Mouse (Mus musculus): Measurements from ENCODE around the gene Cenpx. TPM values are rescaled to one million over a fixed set of nuclear protein-coding genes. Genes with fewer than 3 reads are reported as not detected.
"Not testable (repeated sequence)": the region's sequence is repeated elsewhere in the genome, so short reads cannot be mapped to it uniquely, and the experiment has no call there.

Cenpx gene
- total RNA-seq (2014; rRNA removed) = 70.8 and 76.0 TPM in 2 replicates
- polyA plus RNA-seq (2015; fragmentation: Nextera tagmentation; extraction: Ambion mirVana) = 94.5 and 94.6 TPM in 2 replicates

DNA sequence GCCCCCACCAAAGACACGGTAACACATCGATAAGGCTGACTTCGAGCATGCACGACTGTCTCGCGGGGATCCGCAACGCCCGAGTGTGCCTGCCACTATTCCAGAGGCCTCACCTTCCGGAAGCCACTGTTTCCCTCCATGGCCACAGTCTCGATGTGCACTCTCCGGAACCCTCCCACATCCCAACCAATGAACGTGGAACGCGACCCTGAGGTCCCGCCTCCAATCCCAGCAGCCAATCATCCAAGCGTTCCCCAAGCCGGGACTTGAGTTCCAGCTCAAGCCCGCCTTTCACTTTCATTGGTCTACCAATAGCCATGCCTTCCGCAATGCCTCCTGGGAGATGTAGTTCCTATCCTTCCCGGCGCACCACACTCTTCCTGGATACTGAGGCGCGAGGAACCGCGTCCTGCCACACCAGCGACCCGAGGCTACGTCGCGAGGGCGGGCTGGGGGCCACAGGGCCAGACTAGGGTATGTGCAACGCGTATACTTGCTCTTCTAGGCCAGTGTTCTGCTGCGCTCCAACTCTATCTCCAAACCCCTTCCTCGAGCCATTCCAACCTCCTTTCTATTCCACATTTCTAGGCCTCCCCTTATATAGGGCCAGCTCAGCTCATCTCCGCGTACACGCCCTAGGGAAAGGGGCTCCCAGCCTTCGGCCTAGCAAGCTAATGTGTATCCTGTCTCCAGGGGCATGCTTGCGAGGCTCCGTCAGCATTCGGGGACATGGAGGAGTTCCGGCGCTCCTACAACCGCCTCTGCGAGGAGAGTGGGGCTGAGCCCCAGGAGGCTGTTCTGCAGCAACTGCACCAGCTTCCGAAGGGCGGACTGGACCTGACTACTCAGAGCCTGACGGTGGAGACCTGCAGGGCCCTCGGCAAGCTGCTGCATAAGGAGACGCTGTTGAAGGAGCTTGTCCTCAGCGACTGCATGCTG, at the start of gene Cenpx, which contains the start of gene Lrrc45:
Cenpx (minus strand) TSS at position 159 of the 939 bp plus-strand sequence.
Lrrc45 (plus strand) TSS at position 346 of the 939 bp plus-strand sequence.
- no peak for TF ChIP-seq CTCF (IDR thresholded peaks at IDR 0.05)
- peaks cover 43% of the 10 kb centered on the region for H3K36me3 ChIP-seq (ENCODE audit: insufficient read depth, low read length)
- peak; percentile 99 for DNase-seq (ENCODE audit: low spot score)

DNA sequence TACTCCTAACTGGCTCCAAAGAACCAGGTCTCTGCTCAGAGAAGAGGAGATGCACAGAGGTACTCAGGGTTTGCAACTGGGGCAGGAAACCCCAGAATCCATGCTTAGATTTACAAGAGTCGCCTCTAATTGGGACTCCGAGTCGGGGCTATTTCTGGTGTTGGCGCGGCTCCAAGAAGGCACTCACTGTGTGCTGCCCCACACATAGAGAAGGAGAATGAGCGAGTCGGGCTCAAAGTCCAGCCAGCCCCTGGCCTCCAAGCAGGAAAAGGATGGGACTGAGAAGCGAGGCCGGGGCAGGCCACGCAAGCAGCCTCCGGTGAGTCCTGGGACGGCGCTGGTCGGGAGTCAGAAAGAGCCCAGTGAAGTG, 49.1 kb upstream of the Cenpx start, which contains the start of gene Hmga1b:
Hmga1b (plus strand) TSS at position 123 of the 370 bp plus-strand sequence.
- DNase-seq (ENCODE audit: low spot score); H3K27me3 ChIP-seq (ENCODE audit: insufficient read depth, low read length); H3K9me3 ChIP-seq (ENCODE audit: low read length); H3K27ac ChIP-seq (ENCODE audit: low read depth, low read length); H3K9ac ChIP-seq (replicated peaks; ENCODE audit: low read length, poor library complexity, severe bottlenecking); H3K4me3 ChIP-seq (ENCODE audit: low read depth, low read length); ATAC-seq (ENCODE audit: low FRiP score); H3K4me2 ChIP-seq (ENCODE audit: low read depth, low read length, poor library complexity, severe bottlenecking); H3K36me3 ChIP-seq (ENCODE audit: insufficient read depth, low read length); H3K4me1 ChIP-seq (ENCODE audit: insufficient read depth, low read length): not testable (repeated sequence)
- 25% methylated on average over 14 of the region's 14 CpGs for WGBS

More for the DNA sequence above, at the start of gene Cenpx, which contains the start of gene Lrrc45:
- Histone ChIP-seq H3K4me3 (ENCODE audit: low read depth, low read length) (peak within 1 kb of the TSS; percentile 62), H3K9ac (replicated peaks; ENCODE audit: low read length, poor library complexity, severe bottlenecking) (peak within 1 kb of the TSS; percentile 72), H3K27me3 (ENCODE audit: insufficient read depth, low read length) (no peaks in the 10 kb centered on the region), H3K27ac (ENCODE audit: low read depth, low read length) (peak within 1 kb of the TSS; percentile 68), H3K9me3 (ENCODE audit: low read length) (no peaks in the 10 kb centered on the region), H3K4me1 (ENCODE audit: insufficient read depth, low read length) (peaks cover 16% of the 10 kb centered on the region; the same call in 1 of the 2 replicates), H3K4me2 (ENCODE audit: low read depth, low read length, poor library complexity, severe bottlenecking) (peak within 1 kb of the TSS; percentile 97)
- ATAC-seq (ENCODE audit: low FRiP score) = peak; percentile 95
- WGBS = 2% methylated on average over 53 of the region's 53 CpGs

DNA sequence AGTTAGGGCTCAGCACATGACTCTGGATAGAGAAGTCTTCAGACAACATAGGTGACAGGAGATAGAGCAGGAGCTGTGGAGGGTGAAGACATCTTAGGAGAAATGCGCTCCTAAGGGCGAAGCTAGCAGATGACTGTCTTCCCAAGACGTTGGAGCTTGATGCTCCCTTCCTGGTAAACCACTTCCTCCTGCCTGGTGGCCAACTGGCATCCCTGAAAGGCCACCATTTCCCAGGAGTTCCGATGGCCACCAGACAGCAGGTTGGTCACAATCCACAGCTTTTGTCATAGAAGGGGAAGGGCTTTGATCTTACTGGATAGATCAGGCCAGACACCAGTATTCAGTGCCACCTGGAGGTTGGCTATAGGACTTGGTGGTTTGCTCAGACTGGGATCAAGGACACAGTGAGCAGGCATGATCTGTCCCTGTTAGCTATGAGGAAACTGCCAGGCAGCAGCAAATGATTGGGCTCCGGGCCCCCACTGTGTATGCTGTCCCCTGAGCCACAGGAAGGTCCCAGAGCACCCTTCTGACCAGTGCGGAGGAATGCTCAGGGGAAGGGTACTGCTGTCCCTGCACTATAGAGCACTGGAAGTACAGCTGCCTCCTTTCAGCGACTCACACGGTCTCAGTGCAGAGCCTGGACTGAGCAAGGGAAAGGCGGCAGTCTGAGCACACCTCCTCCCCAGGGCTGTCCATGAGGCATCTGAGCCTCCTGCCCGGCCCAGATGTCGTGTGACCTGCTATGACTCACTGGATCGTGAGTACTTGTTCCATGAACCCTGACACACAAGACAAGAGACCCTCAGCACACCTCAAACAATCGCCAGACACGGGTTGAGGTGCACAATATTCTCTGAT, 48.5 kb upstream of the Cenpx start:
- Histone ChIP-seq H3K9me3 (ENCODE audit: low read length) (no peaks in the 10 kb centered on the region), H3K27ac (ENCODE audit: low read depth, low read length) (no peak overlapping the region), H3K4me3 (ENCODE audit: low read depth, low read length) (no peak overlapping the region), H3K36me3 (ENCODE audit: insufficient read depth, low read length) (no peaks in the 10 kb centered on the region), H3K9ac (replicated peaks; ENCODE audit: low read length, poor library complexity, severe bottlenecking) (no peak overlapping the region), H3K4me1 (ENCODE audit: insufficient read depth, low read length) (no peaks in the 10 kb centered on the region), H3K4me2 (ENCODE audit: low read depth, low read length, poor library complexity, severe bottlenecking) (no peak overlapping the region), H3K27me3 (ENCODE audit: insufficient read depth, low read length) (no peaks in the 10 kb centered on the region)
- no peak for TF ChIP-seq CTCF (IDR thresholded peaks at IDR 0.05)
- ATAC-seq (ENCODE audit: low FRiP score) (no peak), DNase-seq (ENCODE audit: low spot score) (no peak)
- WGBS = 75% methylated on average over 14 of the region's 14 CpGs

DNA sequence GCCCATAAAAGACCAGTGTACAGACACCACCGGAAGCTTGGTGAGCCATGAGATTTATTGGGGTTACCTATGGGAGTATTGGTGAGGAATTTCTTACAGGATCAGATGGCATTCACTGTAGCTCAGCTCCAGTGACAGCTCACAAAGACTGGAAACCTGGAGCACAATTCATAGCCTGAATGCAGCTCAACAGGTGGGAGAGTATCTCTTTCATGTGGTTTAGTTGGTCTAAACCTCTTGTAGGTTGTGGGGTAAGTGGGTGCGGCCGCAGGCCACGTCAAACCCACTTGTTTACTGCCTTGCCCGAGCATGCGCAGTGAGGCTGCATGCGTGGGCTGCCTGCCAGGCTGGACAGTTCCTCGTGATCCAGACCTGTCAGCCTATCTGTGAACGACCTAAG, 46.7 kb upstream of the Cenpx start:
- no peak overlapping the region for H3K4me2 ChIP-seq (ENCODE audit: low read depth, low read length, poor library complexity, severe bottlenecking)
- DNase-seq (ENCODE audit: low spot score) (no peak), ATAC-seq (ENCODE audit: low FRiP score) (no peak)
- no peaks in the 10 kb centered on the region for H3K4me1 ChIP-seq (ENCODE audit: insufficient read depth, low read length)
- H3K9me3 ChIP-seq (ENCODE audit: low read length) = no peaks in the 10 kb centered on the region
- H3K27ac ChIP-seq (ENCODE audit: low read depth, low read length) = no peak overlapping the region
- H3K9ac ChIP-seq (replicated peaks; ENCODE audit: low read length, poor library complexity, severe bottlenecking) = no peak overlapping the region
- H3K4me3 ChIP-seq (ENCODE audit: low read depth, low read length) = no peak overlapping the region
- TF ChIP-seq CTCF (IDR thresholded peaks at IDR 0.05) = no peak
- H3K36me3 ChIP-seq (ENCODE audit: insufficient read depth, low read length) = no peaks in the 10 kb centered on the region
- 90% methylated on average over 9 of the region's 9 CpGs for WGBS
- no peaks in the 10 kb centered on the region for H3K27me3 ChIP-seq (ENCODE audit: insufficient read depth, low read length)

DNA sequence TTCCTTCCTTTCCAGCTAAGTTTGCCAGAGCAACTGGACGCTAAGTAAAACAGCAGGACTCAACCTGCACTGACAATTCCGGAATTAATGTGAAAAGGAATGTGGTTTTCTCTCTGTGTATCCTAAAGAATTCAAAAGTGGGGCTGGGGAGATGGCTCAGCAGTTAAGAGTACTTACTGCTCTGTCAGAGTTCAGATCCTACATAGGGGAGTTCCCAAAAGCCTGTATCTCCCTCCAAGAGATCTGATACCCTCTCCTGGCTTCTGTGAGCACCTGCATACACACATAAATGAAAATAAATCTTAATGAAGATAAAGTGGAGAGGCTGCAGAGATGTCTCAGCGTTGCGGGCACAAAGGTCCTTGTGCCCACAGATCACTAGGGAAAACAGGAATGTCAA, 38.1 kb upstream of the Cenpx start:
- TF ChIP-seq CTCF (IDR thresholded peaks at IDR 0.05) = no peak
- no peaks in the 10 kb centered on the region for H3K36me3 ChIP-seq (ENCODE audit: insufficient read depth, low read length)
- no peaks in the 10 kb centered on the region for H3K27me3 ChIP-seq (ENCODE audit: insufficient read depth, low read length)
- no peaks in the 10 kb centered on the region for H3K9me3 ChIP-seq (ENCODE audit: low read length)
- 70% methylated on average over 4 of the region's 4 CpGs for WGBS
- no peak overlapping the region for H3K27ac ChIP-seq (ENCODE audit: low read depth, low read length)
- no peak overlapping the region for H3K9ac ChIP-seq (replicated peaks; ENCODE audit: low read length, poor library complexity, severe bottlenecking)
- H3K4me1 ChIP-seq (ENCODE audit: insufficient read depth, low read length) = no peaks in the 10 kb centered on the region
- no peak for DNase-seq (ENCODE audit: low spot score)
- no peak overlapping the region for H3K4me2 ChIP-seq (ENCODE audit: low read depth, low read length, poor library complexity, severe bottlenecking)
- no peak for ATAC-seq (ENCODE audit: low FRiP score)
- H3K4me3 ChIP-seq (ENCODE audit: low read depth, low read length) = no peak overlapping the region
